Mouse (Mus musculus) liver, embryonic 12.5 days (tissue): ENCODE measurements around the gene Bax. TPM values are rescaled to one million over a fixed set of nuclear protein-coding genes. Genes with fewer than 3 reads are reported as not detected.
A peak's percentile ranks its signal among the peaks of the same experiment; 100 is the strongest.
"Not testable (repeated sequence)": the region's sequence is repeated elsewhere in the genome, so short reads cannot be mapped to it uniquely, and the experiment has no call there.

Source experiments
- ATAC-seq: fragments of 200-750 bp; cut with Nextera tagmentation; 2 replicates; pipeline ENCODE4 v1.8.0; 2017; ENCODE audit warnings: moderate number of reproducible peaks, mild to moderate bottlenecking, moderate library complexity
- H3K27ac ChIP-seq: fragments of 300-500 bp; sonication (generic); 2 replicates; pipeline ENCODE4 v1.5.1; 2016; ENCODE audit warnings: mild to moderate bottlenecking
- H3K27me3 ChIP-seq: fragments of 300-500 bp; sonication (generic); replicated peaks from 2 replicates; pipeline ENCODE4 v1.6.1; 2016; ENCODE audit warnings: mild to moderate bottlenecking, moderate library complexity
- H3K36me3 ChIP-seq: fragments of 300-500 bp; sonication (generic); 2 replicates; pipeline ENCODE4 v1.6.1; 2016; ENCODE audit warnings: mild to moderate bottlenecking, moderate library complexity
- H3K4me1 ChIP-seq: fragments of 300-500 bp; sonication (generic); 2 replicates; pipeline ENCODE4 v1.6.1; 2016
- H3K4me2 ChIP-seq: fragments of 300-500 bp; sonication (generic); 2 replicates; pipeline ENCODE4 v1.6.1; 2016; ENCODE audit warnings: mild to moderate bottlenecking, moderate library complexity
- H3K4me3 ChIP-seq: fragments of 300-500 bp; sonication (generic); 2 replicates; pipeline ENCODE4 v1.5.1; 2016; ENCODE audit warnings: mild to moderate bottlenecking, moderate library complexity
- H3K9ac ChIP-seq: fragments of 300-500 bp; sonication (generic); 2 replicates; pipeline ENCODE4 v1.6.1; 2016; ENCODE audit warnings: mild to moderate bottlenecking, moderate library complexity
- H3K9me3 ChIP-seq: fragments of 300-500 bp; sonication (generic); replicated peaks from 2 replicates; pipeline ENCODE4 v1.6.1; 2016; ENCODE audit warnings: mild to moderate bottlenecking, moderate library complexity
- WGBS: fragments of 180-500 bp; shearing (Covaris S2); methylation state at CpG from one replicate; pipeline ENCODE4 v1.1.7; 2016; ENCODE audit not compliant: insufficient replicate concordance; 5-methylcytosine and 5-hydroxymethylcytosine counted together
- polyA plus RNA-seq: library from polyadenylated mRNA; unstranded; fragments of >200 nt; fragmentation: Nextera tagmentation; extraction: Ambion mirVana; gene quantifications from 2 replicates; pipeline ENCODE4 v1.2.1, GENCODE M21; 2016

Gene Bax
- polyA plus RNA-seq, 1 experiment from 2014 or later: 155 TPM

GRCm38 (mm10) chr7:45461326-45461725 lies 5.4 kb downstream of the Bax start:
- peak overlapping the region; percentile 93 for H3K9ac ChIP-seq
- H3K27ac ChIP-seq: peak overlapping the region; percentile 99
- H3K4me2 ChIP-seq: peak overlapping the region; percentile 88
- peaks cover 75% of the 10 kb centered on the region for H3K4me1 ChIP-seq
- no peaks in the 10 kb centered on the region for H3K9me3 ChIP-seq
- ATAC-seq: peak; percentile 14
- H3K36me3 ChIP-seq: peaks cover 67% of the 10 kb centered on the region
- H3K27me3 ChIP-seq: no peaks in the 10 kb centered on the region
- H3K4me3 ChIP-seq: peak overlapping the region; percentile 87
- 55% methylated on average over 5 of the region's 5 CpGs for WGBS

GRCm38 (mm10) chr7:45460860-45461314 lies 5.8 kb downstream of the Bax start:
- Histone ChIP-seq H3K36me3 (peaks cover 67% of the 10 kb centered on the region), H3K4me1 (peaks cover 74% of the 10 kb centered on the region)
- 1% methylated on average over 13 of the region's 13 CpGs for WGBS

GRCm38 (mm10) chr7:45460377-45460776 lies 6.3 kb downstream of the Bax start:
- 38% methylated on average over 7 of the region's 7 CpGs for WGBS
- Histone ChIP-seq H3K4me1 (peaks cover 69% of the 10 kb centered on the region), H3K9me3 (no peaks in the 10 kb centered on the region), H3K4me2 (peak overlapping the region; percentile 88), H3K27ac (peak overlapping the region; percentile 99), H3K4me3 (peak overlapping the region; percentile 87), H3K9ac (peak overlapping the region; percentile 93), H3K36me3 (peaks cover 68% of the 10 kb centered on the region), H3K27me3 (no peaks in the 10 kb centered on the region)
- ATAC-seq: no peak

More at GRCm38 (mm10) chr7:45460860-45461314, 5.8 kb downstream of the Bax start:
- Histone ChIP-seq H3K27ac (peak overlapping the region; percentile 99), H3K4me2 (peak overlapping the region; percentile 88), H3K9me3 (no peaks in the 10 kb centered on the region), H3K27me3 (no peaks in the 10 kb centered on the region), H3K9ac (peak overlapping the region; percentile 93), H3K4me3 (peak overlapping the region; percentile 87)
- ATAC-seq: peak; percentile 75

GRCm38 (mm10) chr7:45459564-45460140 lies 7.0 kb downstream of the Bax start, which contains the start of gene Ftl1:
Gene Ftl1 (minus strand): TSS chr7:45459884.
- Histone ChIP-seq H3K4me2 (peak within 1 kb of the TSS; percentile 88), H3K9ac (peak within 1 kb of the TSS; percentile 93), H3K36me3 (peaks cover 68% of the 10 kb centered on the region), H3K4me3 (peak within 1 kb of the TSS; percentile 87), H3K4me1 (peaks cover 61% of the 10 kb centered on the region), H3K27ac (peak within 1 kb of the TSS; percentile 99)
- not testable (repeated sequence) for H3K27me3 ChIP-seq, H3K9me3 ChIP-seq
- under 1% methylated on average over 36 of the region's 37 CpGs for WGBS
- ATAC-seq: peak; percentile 88

GRCm38 (mm10) chr7:45458748-45459563 lies 7.7 kb downstream of the Bax start:
- peaks cover 59% of the 10 kb centered on the region for H3K4me1 ChIP-seq
- WGBS: under 1% methylated on average over 43 of the region's 43 CpGs
- no peaks in the 10 kb centered on the region for H3K27me3 ChIP-seq
- H3K9me3 ChIP-seq: no peaks in the 10 kb centered on the region
- peak overlapping the region; percentile 93 for H3K9ac ChIP-seq
- H3K4me2 ChIP-seq: peak overlapping the region; percentile 88
- peak overlapping the region; percentile 87 for H3K4me3 ChIP-seq
- H3K27ac ChIP-seq: peak overlapping the region; percentile 96
- peak; percentile 24 for ATAC-seq
- peaks cover 68% of the 10 kb centered on the region for H3K36me3 ChIP-seq

GRCm38 (mm10) chr7:45457204-45458060 lies 9.3 kb downstream of the Bax start:
- peaks cover 50% of the 10 kb centered on the region for H3K4me1 ChIP-seq
- peak overlapping the region; percentile 96 for H3K27ac ChIP-seq
- no peaks in the 10 kb centered on the region for H3K9me3 ChIP-seq
- H3K36me3 ChIP-seq: peaks cover 60% of the 10 kb centered on the region
- peak overlapping the region; percentile 88 for H3K4me2 ChIP-seq
- ATAC-seq: peak; percentile 25
- peak overlapping the region; percentile 93 for H3K9ac ChIP-seq
- H3K27me3 ChIP-seq: no peaks in the 10 kb centered on the region
- WGBS: 37% methylated on average over 9 of the region's 10 CpGs
- peak overlapping the region; percentile 87 for H3K4me3 ChIP-seq

GRCm38 (mm10) chr7:45456721-45457203 lies 9.9 kb downstream of the Bax start:
- peak overlapping the region; percentile 87 for H3K4me3 ChIP-seq
- H3K4me1 ChIP-seq: peaks cover 47% of the 10 kb centered on the region
- H3K9ac ChIP-seq: peak overlapping the region; percentile 93; the same call in 1 of the 2 replicates
- no peaks in the 10 kb centered on the region for H3K9me3 ChIP-seq
- no peak for ATAC-seq
- H3K36me3 ChIP-seq: peaks cover 53% of the 10 kb centered on the region
- H3K4me2 ChIP-seq: peak overlapping the region; percentile 88
- 48% methylated on average over 9 of the region's 9 CpGs for WGBS
- peak overlapping the region; percentile 96 for H3K27ac ChIP-seq
- H3K27me3 ChIP-seq: no peaks in the 10 kb centered on the region

GRCm38 (mm10) chr7:45455932-45456696 lies 10.6 kb downstream of the Bax start:
- H3K27ac ChIP-seq: peak overlapping the region; percentile 96
- H3K4me3 ChIP-seq: no peak overlapping the region
- 0 out of 2 replicates have a peak overlapping the region, but pooled peaks have one; percentile 88 for H3K4me2 ChIP-seq
- H3K27me3 ChIP-seq: no peaks in the 10 kb centered on the region
- H3K9ac ChIP-seq: no peak overlapping the region
- 77% methylated on average over 13 of the region's 13 CpGs for WGBS
- H3K36me3 ChIP-seq: peaks cover 50% of the 10 kb centered on the region
- peaks cover 47% of the 10 kb centered on the region for H3K4me1 ChIP-seq
- ATAC-seq: no peak
- H3K9me3 ChIP-seq: no peaks in the 10 kb centered on the region

- 89% methylated on average over 15 of the region's 15 CpGs for WGBS
- H3K27me3 ChIP-seq: no peaks in the 10 kb centered on the region
- H3K4me2 ChIP-seq: no peak overlapping the region
- no peaks in the 10 kb centered on the region for H3K9me3 ChIP-seq
- peaks cover 38% of the 10 kb centered on the region for H3K4me1 ChIP-seq
- no peak overlapping the region for H3K4me3 ChIP-seq
- peaks cover 46% of the 10 kb centered on the region for H3K36me3 ChIP-seq
- no peak overlapping the region for H3K27ac ChIP-seq
- no peak for ATAC-seq
- no peak overlapping the region for H3K9ac ChIP-seq
Measured at GRCm38 (mm10) chr7:45454971-45455370, 11.7 kb downstream of the Bax start.

- Histone ChIP-seq H3K4me2 (peak overlapping the region; percentile 20), H3K4me1 (peaks cover 34% of the 10 kb centered on the region), H3K27ac (0 out of 2 replicates have a peak overlapping the region, but pooled peaks have one; percentile 12), H3K4me3 (no peak overlapping the region), H3K36me3 (peaks cover 32% of the 10 kb centered on the region), H3K9me3 (no peaks in the 10 kb centered on the region), H3K9ac (no peak overlapping the region), H3K27me3 (no peaks in the 10 kb centered on the region)
- 51% methylated on average over 23 of the region's 23 CpGs for WGBS
- ATAC-seq: peak; percentile 81
Measured at GRCm38 (mm10) chr7:45451344-45451982, 15.2 kb downstream of the Bax start.
